Mouse (Mus musculus): Measurements from ENCODE around the gene Prss29.

The Prss29 gene

GRCm38 (mm10) chr17:25318354-25318753 is at the start of gene Prss29:
Gene Prss29, plus strand, starts transcription at chr17:25318654.
- in situ Hi-C loops (cut with MboI) = no loop called here

GRCm38 (mm10) chr17:25270795-25271335 is 47.6 kb upstream of the Prss29 start:
- in situ Hi-C loops (cut with MboI) = loop anchor here (5.0 kb wide), 1 partner anchor 149 kb away; the partner anchor contains the start of gene Ptx4

GRCm38 (mm10) chr17:25272326-25272725 is 46.1 kb upstream of the Prss29 start:
- in situ Hi-C loops (cut with MboI) = loop anchor here (5.0 kb wide), 1 partner anchor 150 kb away; the partner anchor contains the start of gene Ptx4

GRCm38 (mm10) chr17:25272951-25273705 is 45.3 kb upstream of the Prss29 start:
- in situ Hi-C loops (cut with MboI) = loop anchor here (5.0 kb wide), 1 partner anchor 151 kb away; the partner anchor contains the start of gene Ptx4

GRCm38 (mm10) chr17:25273706-25274501 is 44.5 kb upstream of the Prss29 start:
- in situ Hi-C loops (cut with MboI) = loop anchor here (5.0 kb wide), 1 partner anchor 152 kb away; the partner anchor contains the start of gene Ptx4

- in situ Hi-C loops (cut with MboI) = loop anchor here (5.0 kb wide), 1 partner anchor 152 kb away; the partner anchor contains the start of gene Ptx4
Measured at GRCm38 (mm10) chr17:25274571-25275346, 43.7 kb upstream of the Prss29 start, which contains the start of gene Ube2i. Gene Ube2i, minus strand, starts transcription at chr17:25274622.

GRCm38 (mm10) chr17:25275833-25276232 is 42.6 kb upstream of the Prss29 start:
- in situ Hi-C loops (cut with MboI) = no loop called here

GRCm38 (mm10) chr17:25282133-25282532 is 36.3 kb upstream of the Prss29 start:
- in situ Hi-C loops (cut with MboI) = no loop called here

- in situ Hi-C loops (cut with MboI) = no loop called here
Measured at GRCm38 (mm10) chr17:25285033-25285432, 33.4 kb upstream of the Prss29 start.

GRCm38 (mm10) chr17:25288842-25289241 is 29.6 kb upstream of the Prss29 start:
- in situ Hi-C loops (cut with MboI) = no loop called here

- in situ Hi-C loops (cut with MboI) = no loop called here
Measured at GRCm38 (mm10) chr17:25290411-25290810, 28.0 kb upstream of the Prss29 start.

GRCm38 (mm10) chr17:25293495-25293894 is 25.0 kb upstream of the Prss29 start:
- in situ Hi-C loops (cut with MboI) = no loop called here

- in situ Hi-C loops (cut with MboI) = no loop called here
Measured at GRCm38 (mm10) chr17:25294111-25294510, 24.3 kb upstream of the Prss29 start.

GRCm38 (mm10) chr17:25298094-25298493 is 20.4 kb upstream of the Prss29 start, which contains the start of gene Prss34:
Gene Prss34, plus strand, starts transcription at chr17:25298394.
- in situ Hi-C loops (cut with MboI) = no loop called here

- in situ Hi-C loops (cut with MboI) = no loop called here
Measured at GRCm38 (mm10) chr17:25308346-25308745, 10.1 kb upstream of the Prss29 start, which contains the start of gene Prss28. Gene Prss28, plus strand, starts transcription at chr17:25308646.

GRCm38 (mm10) chr17:25320819-25321218 is 2.4 kb downstream of the Prss29 start:
- in situ Hi-C loops (cut with MboI) = no loop called here

- in situ Hi-C loops (cut with MboI) = no loop called here
Measured at GRCm38 (mm10) chr17:25322930-25323329, 4.5 kb downstream of the Prss29 start.

GRCm38 (mm10) chr17:25332321-25332720 is 13.9 kb downstream of the Prss29 start:
- in situ Hi-C loops (cut with MboI) = no loop called here

- in situ Hi-C loops (cut with MboI) = no loop called here
Measured at GRCm38 (mm10) chr17:25333943-25334342, 15.5 kb downstream of the Prss29 start.

- in situ Hi-C loops (cut with MboI) = no loop called here
Measured at GRCm38 (mm10) chr17:25338218-25338617, 19.8 kb downstream of the Prss29 start.

GRCm38 (mm10) chr17:25340003-25340402 is 21.5 kb downstream of the Prss29 start:
- in situ Hi-C loops (cut with MboI) = no loop called here
